Mouse (Mus musculus) kidney, embryonic 14.5 days (tissue): ENCODE measurements around the gene Dab1. TPM values are rescaled to one million over a fixed set of nuclear protein-coding genes. Genes with fewer than 3 reads are reported as not detected.

Experiments used
- ATAC-seq: fragments of 200-750 bp; cut with Nextera tagmentation; 2 replicates; pipeline ENCODE4 v1.8.0; 2017; ENCODE audit warnings: moderate number of reproducible peaks, mild to moderate bottlenecking, moderate TSS enrichment, moderate library complexity; ENCODE audit not compliant: low FRiP score, low TSS enrichment
- H3K27ac ChIP-seq: fragments of 300-500 bp; sonication (generic); 2 replicates; pipeline ENCODE4 v1.5.1; 2014; ENCODE audit warnings: low read depth, mild to moderate bottlenecking, low read length, moderate library complexity, mixed read lengths
- H3K27me3 ChIP-seq: fragments of 300-500 bp; sonication (generic); 2 replicates; pipeline ENCODE4 v1.6.1; 2014; ENCODE audit warnings: mild to moderate bottlenecking, low read length; ENCODE audit not compliant: control insufficient read depth, insufficient read depth
- H3K36me3 ChIP-seq: fragments of 300-500 bp; sonication (generic); 2 replicates; pipeline ENCODE4 v1.6.1; 2014; ENCODE audit warnings: low read length, mixed read lengths; ENCODE audit not compliant: control insufficient read depth, insufficient read depth
- H3K4me1 ChIP-seq: fragments of 300-500 bp; sonication (generic); 2 replicates; pipeline ENCODE4 v1.6.1; 2014; ENCODE audit warnings: low read length, mixed read lengths; ENCODE audit not compliant: control insufficient read depth, insufficient read depth
- H3K4me2 ChIP-seq: fragments of 300-500 bp; sonication (generic); replicated peaks from 2 replicates; pipeline ENCODE4 v1.6.1; 2014; ENCODE audit warnings: low read depth, mild to moderate bottlenecking, low read length
- H3K4me3 ChIP-seq: fragments of 300-500 bp; sonication (generic); 2 replicates; pipeline ENCODE4 v1.5.1; 2014; ENCODE audit warnings: mild to moderate bottlenecking, low read length
- H3K9ac ChIP-seq: fragments of 300-500 bp; sonication (generic); 2 replicates; pipeline ENCODE4 v1.6.1; 2014; ENCODE audit warnings: low read depth, mild to moderate bottlenecking, low read length, moderate library complexity
- H3K9me3 ChIP-seq: fragments of 300-500 bp; sonication (generic); 2 replicates; pipeline ENCODE4 v1.6.1; 2016; ENCODE audit warnings: low read length; ENCODE audit not compliant: control insufficient read depth
- WGBS: fragments of 180-500 bp; shearing (Covaris S2); extraction: QIAGEN DNeasy Blood & Tissue Kit; methylation state at CpG from one replicate; pipeline ENCODE4 v1.1.7; 2014; 5-methylcytosine and 5-hydroxymethylcytosine counted together
- polyA plus RNA-seq: library from polyadenylated mRNA; unstranded; fragments of >200 nt; fragmentation: Nextera tagmentation; extraction: Ambion mirVana; gene quantifications from 2 replicates; pipeline ENCODE4 v1.2.1, GENCODE M21; 2014

Gene Dab1
- polyA plus RNA-seq, 1 experiment from 2014 or later, result 17.9 TPM

GRCm38 (mm10) chr4:104111614-104112013 is 492.5 kb downstream of the Dab1 start:
- Histone ChIP-seq H3K4me3 (no peak overlapping the region), H3K4me1 (no peaks in the 10 kb centered on the region), H3K9me3 (no peaks in the 10 kb centered on the region), H3K27ac (no peak overlapping the region), H3K9ac (no peak overlapping the region), H3K27me3 (no peaks in the 10 kb centered on the region), H3K36me3 (no peaks in the 10 kb centered on the region), H3K4me2 (no peak overlapping the region)
- ATAC-seq, result no peak

- no peak overlapping the region for H3K27ac ChIP-seq
- ATAC-seq, result no peak
- no peak overlapping the region for H3K4me2 ChIP-seq
- H3K4me3 ChIP-seq, result no peak overlapping the region
- no peaks in the 10 kb centered on the region for H3K27me3 ChIP-seq
- 82% methylated on average over 13 of the region's 13 CpGs for WGBS
- H3K9me3 ChIP-seq, result no peaks in the 10 kb centered on the region; the same call in 1 of the 2 replicates
- H3K4me1 ChIP-seq, result no peaks in the 10 kb centered on the region
- no peaks in the 10 kb centered on the region for H3K36me3 ChIP-seq
- no peak overlapping the region for H3K9ac ChIP-seq
These were observed 494.2 kb downstream of the Dab1 start for GRCm38 (mm10) chr4:104113209-104114005.

- no peak overlapping the region for H3K27ac ChIP-seq
- no peaks in the 10 kb centered on the region for H3K4me1 ChIP-seq
- whole genome bisulfite sequencing, result 86% methylated on average over 6 of the region's 6 CpGs
- no peak overlapping the region for H3K9ac ChIP-seq
- H3K9me3 ChIP-seq, result no peaks in the 10 kb centered on the region; the same call in 1 of the 2 replicates
- no peak overlapping the region for H3K4me3 ChIP-seq
- H3K27me3 ChIP-seq, result no peaks in the 10 kb centered on the region
- ATAC-seq, result no peak
- no peaks in the 10 kb centered on the region for H3K36me3 ChIP-seq
- H3K4me2 ChIP-seq, result no peak overlapping the region
These were observed 494.8 kb downstream of the Dab1 start for GRCm38 (mm10) chr4:104114006-104114361.

- Histone ChIP-seq H3K4me1 (no peaks in the 10 kb centered on the region), H3K4me3 (no peak overlapping the region), H3K9ac (no peak overlapping the region), H3K27ac (no peak overlapping the region), H3K9me3 (no peaks in the 10 kb centered on the region; the same call in 1 of the 2 replicates), H3K36me3 (no peaks in the 10 kb centered on the region), H3K4me2 (no peak overlapping the region), H3K27me3 (no peaks in the 10 kb centered on the region)
- 71% methylated on average over 4 of the region's 4 CpGs for WGBS
- ATAC-seq, result no peak
These were observed 500.9 kb downstream of the Dab1 start for GRCm38 (mm10) chr4:104120108-104120507.

GRCm38 (mm10) chr4:104121959-104122358 is 502.8 kb downstream of the Dab1 start:
- no peaks in the 10 kb centered on the region for H3K36me3 ChIP-seq
- H3K4me2 ChIP-seq, result no peak overlapping the region
- no peaks in the 10 kb centered on the region for H3K4me1 ChIP-seq
- ATAC-seq, result no peak
- WGBS, result 89% methylated on average over 5 of the region's 5 CpGs
- H3K9ac ChIP-seq, result no peak overlapping the region
- no peak overlapping the region for H3K27ac ChIP-seq
- H3K27me3 ChIP-seq, result no peaks in the 10 kb centered on the region
- no peaks in the 10 kb centered on the region; the same call in 1 of the 2 replicates for H3K9me3 ChIP-seq
- no peak overlapping the region for H3K4me3 ChIP-seq

GRCm38 (mm10) chr4:104122364-104122763 is 503.2 kb downstream of the Dab1 start:
- H3K36me3 ChIP-seq, result no peaks in the 10 kb centered on the region
- no peak overlapping the region for H3K4me2 ChIP-seq
- no peaks in the 10 kb centered on the region for H3K4me1 ChIP-seq
- H3K4me3 ChIP-seq, result no peak overlapping the region
- ATAC-seq, result no peak
- no peak overlapping the region for H3K27ac ChIP-seq
- H3K9ac ChIP-seq, result no peak overlapping the region
- H3K9me3 ChIP-seq, result no peaks in the 10 kb centered on the region
- no peaks in the 10 kb centered on the region for H3K27me3 ChIP-seq
- 66% methylated on average over 1 of the region's 1 CpGs for WGBS

GRCm38 (mm10) chr4:104153637-104154036 is 534.5 kb downstream of the Dab1 start:
- ATAC-seq, result no peak
- Histone ChIP-seq H3K9me3 (no peaks in the 10 kb centered on the region), H3K4me3 (no peak overlapping the region), H3K4me1 (no peaks in the 10 kb centered on the region), H3K27me3 (no peaks in the 10 kb centered on the region), H3K36me3 (no peaks in the 10 kb centered on the region), H3K27ac (no peak overlapping the region), H3K4me2 (no peak overlapping the region), H3K9ac (no peak overlapping the region)

GRCm38 (mm10) chr4:104178067-104178466 is 558.9 kb downstream of the Dab1 start:
- no peaks in the 10 kb centered on the region for H3K36me3 ChIP-seq
- WGBS, result 96% methylated on average over 3 of the region's 3 CpGs
- H3K9me3 ChIP-seq, result no peaks in the 10 kb centered on the region
- no peak for ATAC-seq
- no peak overlapping the region for H3K4me3 ChIP-seq
- no peaks in the 10 kb centered on the region for H3K27me3 ChIP-seq
- no peak overlapping the region for H3K9ac ChIP-seq
- H3K27ac ChIP-seq, result no peak overlapping the region
- no peak overlapping the region for H3K4me2 ChIP-seq
- no peaks in the 10 kb centered on the region for H3K4me1 ChIP-seq

- Histone ChIP-seq H3K36me3 (no peaks in the 10 kb centered on the region), H3K9ac (no peak overlapping the region), H3K4me2 (no peak overlapping the region), H3K27me3 (no peaks in the 10 kb centered on the region), H3K9me3 (no peaks in the 10 kb centered on the region), H3K27ac (no peak overlapping the region), H3K4me3 (no peak overlapping the region), H3K4me1 (no peaks in the 10 kb centered on the region)
- no peak for ATAC-seq
- 85% methylated on average over 4 of the region's 4 CpGs for WGBS
These were observed 567.2 kb downstream of the Dab1 start for GRCm38 (mm10) chr4:104186311-104186710.
